Comparison of ENCODE assay signal across 8 mouse cellular contexts in genomic region chr7:79246039-79246670, GRCm38 (mm10). TPM values are rescaled to one million over a fixed set of nuclear protein-coding genes. Genes with fewer than 3 reads are reported as not detected.
DNase-seq lines count a peak whose midpoint lies in the region; ATAC-seq and TF ChIP-seq lines count a peak whose summit lies in the region.

No protein-coding gene starts in this region.

- TF ChIP-seq CTCF in liver, adult 2 months (IDR thresholded peaks at IDR 0.05; ENCODE audit: low read depth, low read length) = peak; percentile 99
- TF ChIP-seq CTCF in stomach, postnatal 0 days (IDR thresholded peaks at IDR 0.05; ENCODE audit: low read depth) = peak; percentile 97

- no peak for TF ChIP-seq EP300 in stomach, postnatal 0 days (optimal IDR thresholded peaks at IDR 0.05)

- H3K79me2 ChIP-seq in liver, adult 2 months (ENCODE audit: control insufficient read depth, insufficient read depth, low read length) = no peaks in the 10 kb centered on the region

- ATAC-seq in embryonic facial prominence, embryonic 15.5 days (ENCODE audit: insufficient number of reproducible peaks, low FRiP score, low TSS enrichment, low read depth) = no peak; the same call in 1 of the 2 replicates
- ATAC-seq in heart, embryonic 11.5 days (replicated peaks; ENCODE audit: insufficient number of reproducible peaks, low FRiP score, low TSS enrichment) = no peak
- ATAC-seq in kidney, embryonic 14.5 days (ENCODE audit: low FRiP score, low TSS enrichment) = peak; percentile 56
- ATAC-seq in monocyte, adult 5-6 weeks (replicated peaks; ENCODE audit: insufficient number of reproducible peaks, low FRiP score, low TSS enrichment, poor library complexity, severe bottlenecking) = 0 out of 2 replicates have a peak, but pooled peaks have one; percentile 50
- ATAC-seq in stomach, postnatal 0 days (ENCODE audit: low FRiP score, low TSS enrichment) = peak; percentile 72

- peaks cover 5% of the 10 kb centered on the region; the same call in 1 of the 2 replicates for H3K4me1 ChIP-seq in embryonic facial prominence, embryonic 15.5 days
- H3K4me1 ChIP-seq in heart, embryonic 11.5 days (ENCODE audit: control insufficient read depth, insufficient read depth, low read length) = peaks cover 3% of the 10 kb centered on the region; the same call in 1 of the 2 replicates
- no peaks in the 10 kb centered on the region; the same call in 1 of the 2 replicates for H3K4me1 ChIP-seq in kidney, embryonic 14.5 days (ENCODE audit: control insufficient read depth, insufficient read depth, low read length)
- peaks cover 10% of the 10 kb centered on the region for H3K4me1 ChIP-seq in liver, adult 2 months (ENCODE audit: control insufficient read depth, insufficient read depth, low read length)
- no peaks in the 10 kb centered on the region for H3K4me1 ChIP-seq in stomach, postnatal 0 days (replicated peaks; ENCODE audit: control insufficient read depth, insufficient read depth)

- peak overlapping the region; percentile 43 for H3K4me2 ChIP-seq in embryonic facial prominence, embryonic 15.5 days (replicated peaks)
- peak overlapping the region; percentile 57 for H3K4me2 ChIP-seq in heart, embryonic 11.5 days
- H3K4me2 ChIP-seq in kidney, embryonic 14.5 days (replicated peaks; ENCODE audit: low read depth, low read length) = peak overlapping the region; percentile 35
- 0 out of 2 replicates have a peak overlapping the region, but pooled peaks have one; percentile 17 for H3K4me2 ChIP-seq in stomach, postnatal 0 days (replicated peaks; ENCODE audit: low read depth)

- H3K27me3 ChIP-seq in embryonic facial prominence, embryonic 15.5 days = no peaks in the 10 kb centered on the region
- H3K27me3 ChIP-seq in heart, embryonic 11.5 days (ENCODE audit: control insufficient read depth, insufficient read depth, low read length) = peaks cover 4% of the 10 kb centered on the region; the same call in 1 of the 2 replicates
- H3K27me3 ChIP-seq in kidney, embryonic 14.5 days (ENCODE audit: control insufficient read depth, insufficient read depth, low read length) = no peaks in the 10 kb centered on the region
- no peaks in the 10 kb centered on the region for H3K27me3 ChIP-seq in liver, adult 2 months (ENCODE audit: control insufficient read depth, insufficient read depth, low read length)
- no peaks in the 10 kb centered on the region for H3K27me3 ChIP-seq in stomach, postnatal 0 days (ENCODE audit: control insufficient read depth, insufficient read depth, low read length)

- H3K36me3 ChIP-seq in embryonic facial prominence, embryonic 15.5 days = no peaks in the 10 kb centered on the region
- H3K36me3 ChIP-seq in heart, embryonic 11.5 days (ENCODE audit: control insufficient read depth, insufficient read depth, low read length) = no peaks in the 10 kb centered on the region
- H3K36me3 ChIP-seq in kidney, embryonic 14.5 days (ENCODE audit: control insufficient read depth, insufficient read depth, low read length) = no peaks in the 10 kb centered on the region
- no peaks in the 10 kb centered on the region for H3K36me3 ChIP-seq in liver, adult 2 months (ENCODE audit: control insufficient read depth, insufficient read depth, low read length)
- no peaks in the 10 kb centered on the region for H3K36me3 ChIP-seq in stomach, postnatal 0 days (ENCODE audit: control insufficient read depth, insufficient read depth, low read length)

- H3K9ac ChIP-seq in embryonic facial prominence, embryonic 15.5 days = no peak overlapping the region
- H3K9ac ChIP-seq in heart, embryonic 11.5 days (ENCODE audit: low read depth, low read length) = no peak overlapping the region
- H3K9ac ChIP-seq in kidney, embryonic 14.5 days (ENCODE audit: low read depth, low read length) = no peak overlapping the region
- H3K9ac ChIP-seq in liver, adult 2 months (ENCODE audit: low read depth, low read length) = no peak overlapping the region
- H3K9ac ChIP-seq in stomach, postnatal 0 days (ENCODE audit: low read length) = no peak overlapping the region

- no peak for TF ChIP-seq POLR2A in liver, adult 2 months (IDR thresholded peaks at IDR 0.05; ENCODE audit: extremely low read depth, insufficient read depth, low read length)

- no peak overlapping the region for H3K27ac ChIP-seq in embryonic facial prominence, embryonic 15.5 days (replicated peaks)
- H3K27ac ChIP-seq in heart, embryonic 11.5 days (ENCODE audit: low read depth, low read length) = no peak overlapping the region
- H3K27ac ChIP-seq in kidney, embryonic 14.5 days (ENCODE audit: low read depth, low read length) = no peak overlapping the region
- no peak overlapping the region for H3K27ac ChIP-seq in liver, adult 2 months (replicated peaks; ENCODE audit: insufficient read depth, low read depth, low read length)
- no peak overlapping the region for H3K27ac ChIP-seq in stomach, postnatal 0 days (replicated peaks)

- H3K9me3 ChIP-seq in embryonic facial prominence, embryonic 15.5 days (replicated peaks) = no peaks in the 10 kb centered on the region
- H3K9me3 ChIP-seq in heart, embryonic 11.5 days (replicated peaks; ENCODE audit: control insufficient read depth, low read length) = no peaks in the 10 kb centered on the region
- no peaks in the 10 kb centered on the region for H3K9me3 ChIP-seq in kidney, embryonic 14.5 days (ENCODE audit: control insufficient read depth, low read length)
- H3K9me3 ChIP-seq in stomach, postnatal 0 days (ENCODE audit: control insufficient read depth, low read length) = no peaks in the 10 kb centered on the region

- DNase-seq in 416B (ENCODE audit: low read depth) = peak; percentile 62
- peak; percentile 81 to 89 for DNase-seq in adrenal gland, postnatal 36 days
- DNase-seq in liver, adult 2 months (ENCODE audit: extremely low read depth, low read depth, low spot score) = no peak
- DNase-seq in stomach, postnatal 0 days (ENCODE audit: low spot score) = peak; percentile 84

- WGBS in embryonic facial prominence, embryonic 15.5 days = 10% methylated on average over 18 of the region's 18 CpGs
- WGBS in heart, embryonic 11.5 days (ENCODE audit: insufficient replicate concordance) = 15% methylated on average over 18 of the region's 18 CpGs
- 9% methylated on average over 18 of the region's 18 CpGs for WGBS in kidney, embryonic 14.5 days
- 10% methylated on average over 18 of the region's 18 CpGs for WGBS in liver, adult 2 months
- WGBS in stomach, postnatal 0 days = 12% methylated on average over 18 of the region's 18 CpGs

- peak overlapping the region; percentile 24 for H3K4me3 ChIP-seq in embryonic facial prominence, embryonic 15.5 days (replicated peaks)
- peak overlapping the region; percentile 8; the same call in 1 of the 2 replicates for H3K4me3 ChIP-seq in heart, embryonic 11.5 days (ENCODE audit: low read depth, low read length)
- peak overlapping the region; percentile 16 for H3K4me3 ChIP-seq in kidney, embryonic 14.5 days (ENCODE audit: low read length)
- H3K4me3 ChIP-seq in liver, adult 2 months (ENCODE audit: insufficient read depth, low read depth, low read length) = no peak overlapping the region
- H3K4me3 ChIP-seq in stomach, postnatal 0 days (ENCODE audit: low read depth, low read length) = no peak overlapping the region

RNA-seq across cellular contexts. Expression of gene Abhd2, which starts 26.8 kb away (rescaled TPM):
- total RNA-seq in adrenal gland, postnatal 36 days (2021) = 1,000 to 10,000 TPM; 1,294 to 1,382 TPM
- polyA plus RNA-seq in embryonic facial prominence, embryonic 15.5 days (2015; fragmentation: Nextera tagmentation; extraction: Ambion mirVana) = 12.8 and 13.6 TPM in 2 replicates
- 4.9 and 6.1 TPM in 2 replicates for polyA plus RNA-seq in heart, embryonic 11.5 days (2014; fragmentation: Nextera tagmentation; extraction: Ambion mirVana)
- polyA plus RNA-seq in kidney, embryonic 14.5 days (2014; fragmentation: Nextera tagmentation; extraction: Ambion mirVana) = 10.2 and 12.6 TPM in 2 replicates
- total RNA-seq in liver, adult 2 months (2014; rRNA removed) = 51.2 and 95.1 TPM in 2 replicates
- polyA plus RNA-seq in liver, adult 2 months (2012; rRNA removed) = 46.4 and 99.1 TPM in 2 replicates
- total RNA-seq in monocyte, adult 5-6 weeks (2017) = 39.9 to 69.6 TPM (median 41.0 TPM) in 3 replicates
- 24.6 and 27.5 TPM in 2 replicates for polyA plus RNA-seq in stomach, postnatal 0 days (2015; fragmentation: Nextera tagmentation; extraction: Ambion mirVana)

Comparison
In these comparisons a context has a peak if more than half of its experiments do, and no peak if none do; other contexts are left out.
1. ATAC-seq: peak in kidney, embryonic 14.5 days (single experiment), monocyte, adult 5-6 weeks (single experiment) and stomach, postnatal 0 days (single experiment); none in embryonic facial prominence, embryonic 15.5 days (single experiment) and heart, embryonic 11.5 days (single experiment).
2. H3K4me3 ChIP-seq: peak in embryonic facial prominence, embryonic 15.5 days (single experiment), heart, embryonic 11.5 days (single experiment) and kidney, embryonic 14.5 days (single experiment); none in liver, adult 2 months (single experiment) and stomach, postnatal 0 days (single experiment).
3. Peak in every context shown above with its lines, with median percentiles within 50 percentile points of each other: H3K4me2 ChIP-seq.